Mouse (Mus musculus): ENCODE measurements around the gene Vwa8. TPM values are rescaled to one million over a fixed set of nuclear protein-coding genes. Genes with fewer than 3 reads are reported as not detected.

Vwa8 gene
- 7.9 and 8.2 TPM in 2 replicates for polyA plus RNA-seq (2015; fragmentation: Nextera tagmentation; extraction: Ambion mirVana)

- Histone ChIP-seq H3K27ac (replicated peaks) (peak within 1 kb of the TSS; percentile 80), H3K4me2 (peak within 1 kb of the TSS; percentile 84), H3K9ac (peak within 1 kb of the TSS; percentile 69), H3K4me1 (replicated peaks) (peaks cover 29% of the 10 kb centered on the region), H3K36me3 (replicated peaks) (no peaks in the 10 kb centered on the region), H3K4me3 (replicated peaks) (peak within 1 kb of the TSS; percentile 80), H3K9me3 (replicated peaks) (no peaks in the 10 kb centered on the region), H3K27me3 (no peaks in the 10 kb centered on the region)
- 2% methylated on average over 60 of the region's 61 CpGs for WGBS (ENCODE audit: insufficient replicate concordance)
- peak; percentile 80 for ATAC-seq (ENCODE audit: insufficient read depth)
Measured at GRCm38 (mm10) chr14:78848941-78849911, at the start of gene Vwa8. Vwa8 (plus strand) TSS chr14:78849052.

GRCm38 (mm10) chr14:78802378-78802777, 46.5 kb upstream of the Vwa8 start:
- H3K27me3 ChIP-seq, result no peaks in the 10 kb centered on the region
- 58% methylated on average over 2 of the region's 2 CpGs for WGBS (ENCODE audit: insufficient replicate concordance)
- H3K4me3 ChIP-seq (replicated peaks), result no peak overlapping the region
- no peak overlapping the region for H3K27ac ChIP-seq (replicated peaks)
- H3K36me3 ChIP-seq (replicated peaks), result no peaks in the 10 kb centered on the region
- H3K4me1 ChIP-seq (replicated peaks), result no peaks in the 10 kb centered on the region
- no peaks in the 10 kb centered on the region for H3K9me3 ChIP-seq (replicated peaks)
- no peak overlapping the region for H3K9ac ChIP-seq
- no peak for ATAC-seq (ENCODE audit: insufficient read depth)
- H3K4me2 ChIP-seq, result no peak overlapping the region

- ATAC-seq (ENCODE audit: insufficient read depth), result no peak
- no peaks in the 10 kb centered on the region for H3K9me3 ChIP-seq (replicated peaks)
- no peak overlapping the region for H3K9ac ChIP-seq
- H3K27me3 ChIP-seq, result no peaks in the 10 kb centered on the region
- WGBS (ENCODE audit: insufficient replicate concordance), result 59% methylated on average over 6 of the region's 6 CpGs
- no peaks in the 10 kb centered on the region for H3K36me3 ChIP-seq (replicated peaks)
- H3K27ac ChIP-seq (replicated peaks), result no peak overlapping the region
- H3K4me1 ChIP-seq (replicated peaks), result no peaks in the 10 kb centered on the region
- H3K4me3 ChIP-seq (replicated peaks), result no peak overlapping the region
- H3K4me2 ChIP-seq, result no peak overlapping the region
Measured at GRCm38 (mm10) chr14:78803924-78804323, 44.9 kb upstream of the Vwa8 start.

DNA sequence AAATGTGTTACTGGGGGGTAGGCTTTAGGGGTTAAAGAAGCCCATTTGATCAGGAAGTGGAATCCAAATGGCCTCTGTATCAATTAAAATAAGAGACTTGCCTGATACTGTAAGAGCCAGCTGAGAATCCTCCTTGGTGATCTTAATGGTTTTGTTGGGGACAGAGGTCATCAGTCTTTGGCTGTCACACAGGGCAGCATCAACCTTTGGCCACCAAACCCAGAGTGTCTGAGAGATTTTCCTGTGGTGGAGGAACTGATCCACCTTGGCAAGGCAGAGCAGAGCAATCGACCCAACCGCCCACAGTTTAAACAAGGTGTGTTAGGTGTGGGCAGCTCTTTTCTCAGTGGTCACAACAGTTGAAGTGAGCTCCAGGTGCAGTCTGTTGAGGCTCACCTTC, 36.0 kb upstream of the Vwa8 start:
- H3K4me1 ChIP-seq (replicated peaks), result no peaks in the 10 kb centered on the region
- no peaks in the 10 kb centered on the region for H3K9me3 ChIP-seq (replicated peaks)
- no peak for ATAC-seq (ENCODE audit: insufficient read depth)
- H3K4me2 ChIP-seq, result no peak overlapping the region
- H3K27ac ChIP-seq (replicated peaks), result no peak overlapping the region
- H3K36me3 ChIP-seq (replicated peaks), result no peaks in the 10 kb centered on the region
- H3K4me3 ChIP-seq (replicated peaks), result no peak overlapping the region
- H3K27me3 ChIP-seq, result no peaks in the 10 kb centered on the region
- H3K9ac ChIP-seq, result no peak overlapping the region
- 55% methylated on average over 2 of the region's 2 CpGs for WGBS (ENCODE audit: insufficient replicate concordance)

GRCm38 (mm10) chr14:78816411-78816810, 32.4 kb upstream of the Vwa8 start:
- H3K4me3 ChIP-seq (replicated peaks), result no peak overlapping the region
- no peak overlapping the region for H3K9ac ChIP-seq
- H3K4me1 ChIP-seq (replicated peaks), result no peaks in the 10 kb centered on the region
- ATAC-seq (ENCODE audit: insufficient read depth), result peak; percentile 73
- H3K27me3 ChIP-seq, result no peaks in the 10 kb centered on the region
- no peaks in the 10 kb centered on the region for H3K36me3 ChIP-seq (replicated peaks)
- H3K4me2 ChIP-seq, result no peak overlapping the region
- 26% methylated on average over 3 of the region's 3 CpGs for WGBS (ENCODE audit: insufficient replicate concordance)
- no peaks in the 10 kb centered on the region for H3K9me3 ChIP-seq (replicated peaks)
- H3K27ac ChIP-seq (replicated peaks), result no peak overlapping the region

GRCm38 (mm10) chr14:78817651-78818050, 31.2 kb upstream of the Vwa8 start:
- no peak for ATAC-seq (ENCODE audit: insufficient read depth)
- Histone ChIP-seq H3K4me2 (no peak overlapping the region), H3K4me1 (replicated peaks) (no peaks in the 10 kb centered on the region), H3K9ac (no peak overlapping the region), H3K27me3 (no peaks in the 10 kb centered on the region), H3K36me3 (replicated peaks) (no peaks in the 10 kb centered on the region), H3K4me3 (replicated peaks) (no peak overlapping the region), H3K27ac (replicated peaks) (no peak overlapping the region), H3K9me3 (replicated peaks) (no peaks in the 10 kb centered on the region)
- WGBS (ENCODE audit: insufficient replicate concordance), result 72% methylated on average over 3 of the region's 3 CpGs

GRCm38 (mm10) chr14:78818406-78818805, 30.4 kb upstream of the Vwa8 start:
- 52% methylated on average over 3 of the region's 3 CpGs for WGBS (ENCODE audit: insufficient replicate concordance)
- H3K27me3 ChIP-seq, result no peaks in the 10 kb centered on the region
- H3K36me3 ChIP-seq (replicated peaks), result no peaks in the 10 kb centered on the region
- H3K9ac ChIP-seq, result no peak overlapping the region
- H3K4me3 ChIP-seq (replicated peaks), result no peak overlapping the region
- H3K4me1 ChIP-seq (replicated peaks), result no peaks in the 10 kb centered on the region
- H3K9me3 ChIP-seq (replicated peaks), result no peaks in the 10 kb centered on the region
- ATAC-seq (ENCODE audit: insufficient read depth), result no peak
- H3K4me2 ChIP-seq, result no peak overlapping the region
- no peak overlapping the region for H3K27ac ChIP-seq (replicated peaks)

DNA sequence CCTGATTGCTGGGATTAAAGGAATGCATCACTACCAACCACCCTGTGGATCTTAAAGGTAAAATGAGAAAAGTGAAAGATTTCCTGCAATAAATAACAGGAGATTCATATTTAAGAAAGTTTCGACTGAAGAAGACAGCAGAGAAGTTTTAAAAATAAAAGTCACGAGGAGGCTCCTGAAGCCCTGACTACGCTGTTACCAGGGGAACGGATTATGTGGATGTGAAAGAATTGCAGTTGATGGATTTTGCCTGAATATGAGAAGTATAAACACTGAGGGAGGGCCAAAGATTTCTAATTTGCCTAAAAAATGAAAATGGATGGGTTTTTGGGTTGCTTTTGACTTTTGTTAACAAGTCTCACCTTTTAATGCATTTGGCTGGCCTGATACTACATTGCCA, 24.8 kb upstream of the Vwa8 start:
- H3K9me3 ChIP-seq (replicated peaks), result no peaks in the 10 kb centered on the region
- H3K9ac ChIP-seq, result no peak overlapping the region
- no peak overlapping the region for H3K27ac ChIP-seq (replicated peaks)
- WGBS (ENCODE audit: insufficient replicate concordance), result 66% methylated on average over 4 of the region's 4 CpGs
- ATAC-seq (ENCODE audit: insufficient read depth), result no peak
- H3K36me3 ChIP-seq (replicated peaks), result no peaks in the 10 kb centered on the region
- no peak overlapping the region for H3K4me3 ChIP-seq (replicated peaks)
- H3K4me2 ChIP-seq, result no peak overlapping the region
- no peaks in the 10 kb centered on the region for H3K4me1 ChIP-seq (replicated peaks)
- no peaks in the 10 kb centered on the region for H3K27me3 ChIP-seq

- Histone ChIP-seq H3K9me3 (replicated peaks) (no peaks in the 10 kb centered on the region), H3K27ac (replicated peaks) (no peak overlapping the region), H3K9ac (no peak overlapping the region), H3K4me3 (replicated peaks) (no peak overlapping the region), H3K36me3 (replicated peaks) (no peaks in the 10 kb centered on the region), H3K4me1 (replicated peaks) (no peaks in the 10 kb centered on the region), H3K27me3 (no peaks in the 10 kb centered on the region), H3K4me2 (no peak overlapping the region)
- 62% methylated on average over 4 of the region's 4 CpGs for WGBS (ENCODE audit: insufficient replicate concordance)
- ATAC-seq (ENCODE audit: insufficient read depth), result no peak
Measured at GRCm38 (mm10) chr14:78824507-78824906, 24.3 kb upstream of the Vwa8 start.

GRCm38 (mm10) chr14:78831158-78831557, 17.7 kb upstream of the Vwa8 start:
- H3K4me3 ChIP-seq (replicated peaks), result no peak overlapping the region
- H3K9me3 ChIP-seq (replicated peaks), result no peaks in the 10 kb centered on the region
- H3K27ac ChIP-seq (replicated peaks), result no peak overlapping the region
- H3K36me3 ChIP-seq (replicated peaks), result no peaks in the 10 kb centered on the region
- no peak for ATAC-seq (ENCODE audit: insufficient read depth)
- 74% methylated on average over 4 of the region's 4 CpGs for WGBS (ENCODE audit: insufficient replicate concordance)
- no peaks in the 10 kb centered on the region for H3K27me3 ChIP-seq
- H3K4me1 ChIP-seq (replicated peaks), result no peaks in the 10 kb centered on the region
- H3K9ac ChIP-seq, result no peak overlapping the region
- H3K4me2 ChIP-seq, result no peak overlapping the region

DNA sequence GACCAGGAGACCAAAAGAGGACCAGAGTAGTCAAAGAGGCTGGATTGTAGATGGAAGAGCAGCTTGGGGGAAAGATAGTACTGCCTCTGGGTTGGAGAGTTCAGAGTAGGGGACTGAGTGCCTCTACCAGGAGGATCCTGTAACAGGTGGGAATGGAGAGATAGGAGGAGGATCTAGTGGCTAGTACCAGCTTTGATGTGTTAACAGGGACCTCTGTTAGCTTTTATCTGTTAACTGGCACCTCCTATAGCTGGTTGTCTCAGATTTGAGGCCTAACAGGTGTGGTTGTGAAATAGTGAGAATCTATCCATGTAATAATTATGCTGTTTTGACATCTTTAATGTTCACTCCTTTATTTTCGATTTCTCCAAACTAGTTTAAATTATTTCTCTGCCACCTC, 904 bp upstream of the Vwa8 start:
- Histone ChIP-seq H3K36me3 (replicated peaks) (no peaks in the 10 kb centered on the region), H3K9ac (no peak overlapping the region), H3K27me3 (no peaks in the 10 kb centered on the region), H3K4me2 (no peak overlapping the region), H3K4me3 (replicated peaks) (no peak overlapping the region), H3K4me1 (replicated peaks) (peaks cover 29% of the 10 kb centered on the region), H3K9me3 (replicated peaks) (no peaks in the 10 kb centered on the region), H3K27ac (replicated peaks) (no peak overlapping the region)
- 51% methylated on average over 1 of the region's 1 CpGs for WGBS (ENCODE audit: insufficient replicate concordance)
- no peak for ATAC-seq (ENCODE audit: insufficient read depth)
